Mouse (Mus musculus) cerebellum, adult 9-11 months (tissue): ENCODE measurements around the gene Trip12.

ENCODE experiments used
- DNase-seq: peaks from one replicate; pipeline ENCODE4 v3.0.0; 2022

Gene Trip12

DNA sequence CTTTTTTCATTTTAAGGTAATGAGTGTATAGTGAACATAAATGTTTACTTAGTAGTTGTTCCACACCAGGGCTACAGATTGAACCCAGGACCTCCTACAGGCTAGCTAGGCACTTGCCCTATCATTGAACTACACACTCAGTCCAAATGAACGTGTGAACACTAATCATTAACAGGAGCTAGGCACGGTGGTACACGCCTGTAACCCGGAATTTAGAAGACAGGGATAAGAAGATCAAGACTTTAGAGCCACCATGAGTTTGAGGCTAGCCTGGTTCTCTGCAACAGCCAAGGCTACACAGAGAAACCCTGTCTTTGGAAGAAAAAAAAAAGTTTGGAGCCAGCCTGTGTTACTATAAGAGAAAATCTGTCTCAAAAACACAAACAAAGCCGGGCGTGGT lies 19.3 kb upstream of the Trip12 start:
- no peak for DNase-seq

DNA sequence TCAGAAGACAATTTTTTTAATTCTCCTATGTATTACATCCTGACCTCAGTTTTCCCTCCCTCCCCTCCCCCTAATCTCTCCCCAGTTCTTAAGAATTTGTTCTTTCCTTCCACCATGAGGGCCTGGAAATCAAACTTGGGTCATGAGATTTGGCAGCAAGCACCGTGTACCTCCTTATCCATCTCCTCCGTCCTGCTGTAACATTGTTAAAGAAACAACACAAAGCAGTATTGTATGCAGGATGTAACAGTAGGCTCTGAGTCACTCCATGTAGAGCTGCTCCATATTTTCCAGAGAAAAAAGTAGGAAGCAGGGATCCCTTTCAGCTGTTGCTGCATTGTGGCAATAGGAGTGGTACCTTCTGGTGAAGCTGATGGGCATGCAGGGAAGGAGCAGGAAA lies 15.4 kb upstream of the Trip12 start:
- no peak for DNase-seq

- no peak for DNase-seq
Observed at GRCm38 (mm10) chr1:84854966-84855365, 14.7 kb upstream of the Trip12 start.

DNA sequence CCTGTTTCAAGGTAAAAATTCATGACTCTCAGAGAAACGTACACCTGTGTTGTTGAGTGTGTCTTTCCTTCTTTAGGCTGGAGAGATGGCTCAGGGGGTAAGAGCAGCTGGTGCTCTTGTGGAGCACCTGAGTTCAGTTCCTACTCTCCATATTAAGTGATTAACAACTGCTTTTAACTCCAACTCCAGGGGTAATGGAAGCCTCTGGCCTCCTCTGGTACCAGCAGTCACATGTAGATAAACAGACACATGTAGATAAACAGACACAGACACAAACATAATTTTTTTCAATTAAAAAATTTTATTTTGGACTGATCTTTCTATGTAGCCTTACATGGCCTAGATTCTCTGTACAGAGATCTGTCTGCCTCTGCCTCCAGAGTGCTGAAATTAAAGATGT lies 13.4 kb upstream of the Trip12 start:
- DNase-seq = no peak

DNA sequence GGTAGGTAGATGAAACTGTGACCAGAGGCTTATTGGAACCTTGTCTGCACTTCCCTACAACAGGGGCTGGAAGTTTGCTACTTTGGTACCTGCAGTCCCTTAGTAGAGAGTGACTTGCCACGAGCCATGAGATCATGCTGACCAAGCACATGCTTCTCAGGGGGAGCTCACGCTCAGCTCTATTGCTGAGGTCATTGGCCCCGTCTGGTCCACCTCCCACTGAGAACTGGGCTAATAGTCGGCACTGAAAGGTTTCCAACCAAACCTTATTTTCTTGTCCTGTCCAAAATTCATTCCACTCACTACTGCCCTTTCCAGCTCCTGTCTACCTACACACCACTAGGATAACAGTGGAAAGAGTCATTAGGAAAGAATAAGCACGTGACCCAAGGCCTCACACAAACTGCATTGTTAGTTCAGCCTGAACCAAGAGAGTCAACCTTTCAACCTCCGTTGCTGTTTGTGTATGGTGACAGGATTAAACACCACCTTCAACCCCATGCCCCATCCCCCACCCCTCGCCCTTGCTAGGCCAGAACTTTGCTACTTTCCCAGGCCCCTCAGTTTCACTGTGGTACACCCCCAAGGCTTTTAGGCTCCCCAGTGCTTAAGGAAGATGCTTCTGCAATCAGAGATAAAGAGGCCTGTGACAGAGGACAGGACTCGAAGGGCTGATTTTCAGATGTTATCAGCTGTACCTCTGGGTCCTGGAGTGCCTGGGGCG lies 11.4 kb upstream of the Trip12 start:
- DNase-seq = peak; percentile 9

GRCm38 (mm10) chr1:84850471-84850870 lies 10.2 kb upstream of the Trip12 start:
- no peak for DNase-seq

DNA sequence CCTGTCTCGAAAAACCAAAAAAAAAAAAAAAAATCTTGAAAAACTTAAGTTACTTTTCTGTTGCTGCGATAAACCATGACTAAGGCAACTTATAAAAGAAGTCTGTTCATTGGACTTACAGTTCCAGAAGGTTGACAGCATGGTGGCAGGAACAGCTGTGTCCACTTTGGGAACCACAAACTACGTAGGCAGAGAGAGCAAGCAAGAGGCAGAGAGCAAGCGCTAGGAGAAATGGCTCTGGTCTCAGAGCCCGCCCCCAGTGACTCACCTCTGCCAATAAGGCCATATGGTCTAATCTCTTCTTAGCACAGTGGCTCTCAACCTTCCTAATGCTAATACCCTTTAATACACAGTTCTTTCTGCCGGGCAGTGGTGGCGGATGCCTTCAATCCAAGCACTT lies 9.5 kb upstream of the Trip12 start:
- DNase-seq = no peak

GRCm38 (mm10) chr1:84848801-84849455 lies 8.6 kb upstream of the Trip12 start:
- no peak for DNase-seq

- DNase-seq = no peak
Observed at GRCm38 (mm10) chr1:84848335-84848734, 8.0 kb upstream of the Trip12 start.

DNA sequence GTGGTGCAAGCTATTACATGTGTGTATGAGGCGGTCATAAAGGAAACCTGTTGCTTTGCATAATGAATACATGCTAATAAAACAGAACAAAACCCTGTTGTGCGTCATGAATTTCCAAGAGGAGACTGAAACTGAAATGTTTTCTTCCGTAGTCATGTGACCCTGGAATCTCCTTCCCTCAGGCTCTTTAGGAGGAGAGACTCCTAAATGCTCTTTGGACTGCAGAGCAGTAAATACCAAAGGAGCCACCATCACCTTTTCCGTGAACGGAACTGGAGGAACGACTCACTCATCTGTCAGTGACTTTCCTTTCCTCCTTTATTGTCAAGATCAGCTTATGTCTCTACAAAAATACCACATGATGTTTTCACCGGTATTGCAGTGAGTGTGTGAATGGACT lies 7.4 kb upstream of the Trip12 start:
- DNase-seq = no peak

GRCm38 (mm10) chr1:84843366-84843765 lies 3.0 kb upstream of the Trip12 start:
- DNase-seq = no peak

DNA sequence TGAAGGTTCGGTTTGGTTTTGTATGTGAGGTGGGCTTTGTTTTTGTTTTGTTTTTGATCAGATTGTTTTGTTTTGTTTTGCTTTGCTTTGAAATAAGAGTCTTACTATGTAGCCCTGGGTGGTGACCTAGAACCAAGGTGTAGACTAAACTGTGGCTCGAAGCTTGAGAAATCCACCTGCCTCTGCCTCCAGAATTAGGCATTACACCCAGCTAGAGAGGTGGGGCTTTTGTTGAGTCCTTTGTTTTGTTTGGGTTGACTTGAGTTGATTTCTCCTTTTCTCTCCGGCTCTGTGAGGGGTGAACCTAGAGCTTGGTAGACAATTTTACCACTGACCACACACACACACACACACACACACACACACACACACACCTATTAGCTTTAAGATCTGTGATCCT lies 745 bp upstream of the Trip12 start:
- no peak for DNase-seq

GRCm38 (mm10) chr1:84839309-84840017 lies 853 bp downstream of the Trip12 start, which contains the start of gene Fbxo36:
Fbxo36 (plus strand) TSS chr1:84839841.
- peak; percentile 91 for DNase-seq

DNA sequence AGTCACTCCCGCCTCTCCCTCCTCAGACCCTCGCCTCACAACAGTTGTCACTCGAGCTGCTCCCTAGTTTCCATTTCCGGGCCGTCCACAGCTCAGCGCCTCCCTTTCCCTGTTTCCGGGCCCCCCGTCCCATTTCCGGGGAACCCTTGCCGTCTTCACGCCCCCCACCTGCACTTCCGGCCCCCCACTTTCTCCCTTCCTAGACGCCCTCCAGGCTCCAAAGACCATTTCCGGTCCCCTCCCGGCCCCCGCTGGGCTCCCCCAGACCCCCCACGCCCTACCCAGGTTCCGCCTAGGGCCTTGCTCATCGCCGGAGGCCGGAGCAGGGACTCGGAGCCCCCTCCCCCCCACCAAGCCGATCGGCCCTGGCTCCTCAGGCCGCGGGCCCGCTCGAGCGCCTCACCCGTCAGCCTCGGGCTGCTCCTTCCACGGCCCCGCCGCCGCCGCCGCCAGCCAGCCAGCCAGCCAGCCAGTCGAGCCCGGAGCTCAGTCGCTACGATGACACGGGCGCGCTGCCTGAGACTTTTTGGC lies 1.6 kb downstream of the Trip12 start:
- peak; percentile 76 for DNase-seq

- DNase-seq = no peak
Observed at GRCm38 (mm10) chr1:84838156-84838555, 2.2 kb downstream of the Trip12 start.

DNA sequence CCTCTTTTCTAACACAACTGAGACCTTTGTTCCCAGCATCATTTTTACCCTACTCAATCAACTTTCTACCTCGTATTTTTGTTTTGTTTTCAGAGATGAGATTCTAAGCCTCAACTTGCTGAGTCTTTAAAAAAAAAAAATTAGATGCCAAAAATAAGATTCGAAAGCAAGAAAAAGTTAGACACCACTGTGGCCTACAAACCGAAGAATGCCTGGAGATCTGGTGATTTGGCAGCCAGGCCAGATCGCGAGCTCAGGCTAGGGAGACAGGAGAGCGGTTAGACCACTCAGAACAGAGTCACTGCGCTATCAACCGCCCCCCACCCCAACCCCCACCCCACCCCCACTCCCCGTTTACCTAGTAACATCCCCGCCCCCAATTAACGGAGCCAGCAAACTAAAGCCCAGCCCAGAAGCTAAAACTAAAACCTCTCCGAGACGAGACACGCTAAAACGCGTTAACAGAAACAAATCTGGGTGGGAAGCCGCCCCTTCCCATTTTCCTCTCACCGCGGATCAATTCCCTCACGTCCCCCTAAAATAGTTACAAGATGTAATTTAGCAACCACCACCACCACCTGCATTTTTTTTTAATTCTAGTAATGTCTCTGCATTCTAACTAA lies 2.7 kb downstream of the Trip12 start:
- peak; percentile 25 for DNase-seq

GRCm38 (mm10) chr1:84825091-84825490 lies 15.2 kb downstream of the Trip12 start:
- DNase-seq = no peak

DNA sequence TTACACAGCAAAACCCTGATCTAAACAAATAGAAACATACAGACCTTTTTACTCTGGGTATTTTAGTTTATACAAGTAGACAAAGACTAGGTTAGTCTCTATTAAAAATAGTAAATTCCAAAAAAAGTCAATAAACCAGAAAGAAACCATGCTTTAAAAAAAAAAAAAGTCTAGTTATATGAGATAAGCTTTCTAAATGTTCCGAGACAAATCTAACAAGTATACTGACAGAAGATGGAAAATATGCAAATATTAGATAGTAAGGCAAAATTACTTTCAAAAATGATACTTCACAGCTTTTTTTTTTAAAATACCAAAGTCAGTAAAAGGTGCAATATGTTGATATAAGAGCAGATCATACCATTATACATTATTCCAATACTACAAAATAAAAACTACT lies 22.7 kb downstream of the Trip12 start:
- DNase-seq = no peak

- no peak for DNase-seq
Observed at GRCm38 (mm10) chr1:84803788-84804187, 36.5 kb downstream of the Trip12 start.

GRCm38 (mm10) chr1:84799166-84799565 lies 41.1 kb downstream of the Trip12 start:
- DNase-seq = no peak

DNA sequence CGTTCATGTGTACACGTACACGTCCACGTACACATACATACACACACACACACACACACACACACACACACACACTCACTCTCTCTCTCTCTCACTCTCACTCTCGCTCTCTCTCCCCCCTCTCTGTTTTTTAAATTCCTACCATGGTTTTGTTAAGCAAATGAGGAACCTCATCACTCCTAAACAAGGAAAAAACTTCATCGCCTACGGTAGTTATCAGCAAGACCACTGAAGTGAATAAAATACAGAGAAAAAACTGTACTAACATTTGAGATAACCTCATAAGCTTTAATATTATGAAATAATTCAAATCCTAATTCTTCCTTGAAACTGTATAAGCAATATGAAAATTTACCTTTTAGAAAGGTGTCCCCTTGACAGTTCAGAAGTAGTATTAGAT lies 45.0 kb downstream of the Trip12 start:
- no peak for DNase-seq

DNA sequence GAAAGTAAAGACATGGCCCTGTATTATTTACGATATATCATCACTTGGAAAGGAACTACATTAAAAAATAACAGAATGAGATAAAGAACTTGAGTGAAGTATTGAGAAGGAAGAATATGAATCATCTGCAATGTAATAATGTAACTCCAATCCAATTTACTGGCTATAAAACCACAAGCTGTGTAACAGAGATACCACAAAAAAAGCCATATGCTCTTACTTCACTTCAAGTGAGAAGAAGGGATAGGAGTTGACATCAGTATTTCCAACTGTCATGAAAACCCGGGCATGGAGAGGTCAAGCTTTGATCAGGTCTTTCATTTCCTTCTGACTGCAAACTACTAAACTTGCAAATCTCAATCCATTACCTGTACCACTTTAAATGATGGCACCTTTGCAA lies 48.9 kb downstream of the Trip12 start:
- DNase-seq = no peak

GRCm38 (mm10) chr1:84780630-84781029 lies 59.7 kb downstream of the Trip12 start:
- DNase-seq = no peak
